In genomic region chr2:109280600-109281340, GRCm38 (mm10) we compare ENCODE assay signal across 8 mouse cellular contexts. TPM values are rescaled to one million over a fixed set of nuclear protein-coding genes. Genes with fewer than 3 reads are reported as not detected.
DNase-seq lines count a peak whose midpoint lies in the region; ATAC-seq lines count a peak whose summit lies in the region.

Kif18a (plus strand) TSS chr2:109280738.
Mettl15 (minus strand) TSS chr2:109280748.

- H3K27me3 ChIP-seq in heart, embryonic 13.5 days (replicated peaks), result no peaks in the 10 kb centered on the region
- H3K27me3 ChIP-seq in liver, embryonic 12.5 days (replicated peaks), result no peaks in the 10 kb centered on the region
- H3K27me3 ChIP-seq in stomach, embryonic 15.5 days (replicated peaks), result no peaks in the 10 kb centered on the region

- peak within 1 kb of the TSS; percentile 85 for H3K9ac ChIP-seq in heart, embryonic 13.5 days
- peak within 1 kb of the TSS; percentile 76 for H3K9ac ChIP-seq in liver, embryonic 12.5 days
- H3K9ac ChIP-seq in stomach, embryonic 15.5 days, result peak within 1 kb of the TSS; percentile 40

- 0 out of 2 replicates have a peak within 1 kb of the TSS, but pooled peaks have one; percentile 26 for H3K27ac ChIP-seq in brown adipose tissue, adult 24 weeks (replicated peaks; ENCODE audit: low read depth, low read length)
- peak within 1 kb of the TSS; percentile 78 for H3K27ac ChIP-seq in heart, embryonic 13.5 days (replicated peaks)
- peak within 1 kb of the TSS; percentile 85 for H3K27ac ChIP-seq in liver, embryonic 12.5 days
- peak within 1 kb of the TSS; percentile 72 for H3K27ac ChIP-seq in stomach, embryonic 15.5 days

- peak; percentile 96 for ATAC-seq in heart, embryonic 13.5 days (ENCODE audit: extremely low read depth, insufficient number of reproducible peaks, low FRiP score, low TSS enrichment)
- peak; percentile 92 for ATAC-seq in liver, embryonic 12.5 days
- peak; percentile 99 for ATAC-seq in stomach, embryonic 15.5 days (ENCODE audit: insufficient read depth, low FRiP score, low read depth)

- under 1% methylated on average over 51 of the region's 51 CpGs for WGBS in heart, embryonic 13.5 days
- 2% methylated on average over 51 of the region's 51 CpGs for WGBS in liver, embryonic 12.5 days (ENCODE audit: insufficient replicate concordance)
- WGBS in stomach, embryonic 15.5 days, result under 1% methylated on average over 51 of the region's 51 CpGs

- H3K4me3 ChIP-seq in brown adipose tissue, adult 24 weeks (ENCODE audit: insufficient read depth, low read depth, low read length), result peak within 1 kb of the TSS; percentile 82
- H3K4me3 ChIP-seq in heart, embryonic 13.5 days, result peak within 1 kb of the TSS; percentile 78
- peak within 1 kb of the TSS; percentile 77 for H3K4me3 ChIP-seq in liver, embryonic 12.5 days
- H3K4me3 ChIP-seq in stomach, embryonic 15.5 days (replicated peaks), result peak within 1 kb of the TSS; percentile 68

- DNase-seq in CD4-positive, CD25-positive, alpha-beta regulatory T cell, adult 2 months (ENCODE audit: low read depth, low spot score), result peak; percentile 99
- peak; percentile 66 for DNase-seq in fat pad, adult 2 months (ENCODE audit: extremely low read depth, low read depth, low spot score)
- DNase-seq in kidney, postnatal 10 days, result peak; percentile 98
- peak; percentile 89 to 93 for DNase-seq in natural killer cell, adult 2 months (ENCODE audit: low spot score in 2 of 2)

- no peaks in the 10 kb centered on the region for H3K4me1 ChIP-seq in brown adipose tissue, adult 24 weeks (ENCODE audit: control insufficient read depth, insufficient read depth, insufficient read length, low read length)
- peaks cover 20% of the 10 kb centered on the region for H3K4me1 ChIP-seq in heart, embryonic 13.5 days
- H3K4me1 ChIP-seq in liver, embryonic 12.5 days, result peaks cover 34% of the 10 kb centered on the region
- H3K4me1 ChIP-seq in stomach, embryonic 15.5 days, result 0 out of 2 replicates have a peak, but pooled peaks cover 2% of the 10 kb centered on the region

- no peaks in the 10 kb centered on the region for H3K36me3 ChIP-seq in heart, embryonic 13.5 days
- no peaks in the 10 kb centered on the region for H3K36me3 ChIP-seq in liver, embryonic 12.5 days
- H3K36me3 ChIP-seq in stomach, embryonic 15.5 days, result no peaks in the 10 kb centered on the region

- peak within 1 kb of the TSS; percentile 86 for H3K4me2 ChIP-seq in heart, embryonic 13.5 days
- H3K4me2 ChIP-seq in liver, embryonic 12.5 days, result peak within 1 kb of the TSS; percentile 79
- H3K4me2 ChIP-seq in stomach, embryonic 15.5 days, result peak within 1 kb of the TSS; percentile 78

- H3K9me3 ChIP-seq in heart, embryonic 13.5 days, result no peaks in the 10 kb centered on the region
- H3K9me3 ChIP-seq in liver, embryonic 12.5 days (replicated peaks), result no peaks in the 10 kb centered on the region
- H3K9me3 ChIP-seq in stomach, embryonic 15.5 days, result no peaks in the 10 kb centered on the region

RNA-seq across cellular contexts. Expression of gene Kif18a, which starts in this region (rescaled TPM):
- polyA plus RNA-seq in brown adipose tissue, adult 24 weeks (2012; ENCODE audit: insufficient read depth, insufficient read length, missing spikeins), result 0.40 and 0.58 TPM in 2 replicates
- polyA plus RNA-seq in heart, embryonic 13.5 days (2015; fragmentation: Nextera tagmentation; extraction: Ambion mirVana), result 11.6 and 12.3 TPM in 2 replicates
- 29.3 and 29.7 TPM in 2 replicates for polyA plus RNA-seq in liver, embryonic 12.5 days (2016; fragmentation: Nextera tagmentation; extraction: Ambion mirVana)
- 16.7 TPM in 2 replicates for polyA plus RNA-seq in stomach, embryonic 15.5 days (2015; fragmentation: Nextera tagmentation; extraction: Ambion mirVana)

RNA-seq across cellular contexts. Expression of gene Mettl15, which starts in this region (rescaled TPM):
- 8.6 and 9.9 TPM in 2 replicates for polyA plus RNA-seq in brown adipose tissue, adult 24 weeks (2012; ENCODE audit: insufficient read depth, insufficient read length, missing spikeins)
- 13.3 and 14.1 TPM in 2 replicates for polyA plus RNA-seq in heart, embryonic 13.5 days (2015; fragmentation: Nextera tagmentation; extraction: Ambion mirVana)
- polyA plus RNA-seq in liver, embryonic 12.5 days (2016; fragmentation: Nextera tagmentation; extraction: Ambion mirVana), result 9.3 and 9.5 TPM in 2 replicates
- 12.1 and 12.7 TPM in 2 replicates for polyA plus RNA-seq in stomach, embryonic 15.5 days (2015; fragmentation: Nextera tagmentation; extraction: Ambion mirVana)

Comparison
In these comparisons a context has a peak if more than half of its experiments do, and no peak if none do; other contexts are left out.
1. Peak in every context shown above with its lines: DNase-seq, ATAC-seq, H3K4me3 ChIP-seq and H3K27ac ChIP-seq.
2. H3K27ac ChIP-seq: peak in every context shown above with its lines; median percentile 85 in liver, embryonic 12.5 days; 78 in heart, embryonic 13.5 days; 72 in stomach, embryonic 15.5 days; 26 in brown adipose tissue, adult 24 weeks.